Mouse (Mus musculus) kidney, adult 2 months (tissue): ENCODE data around the gene Miox. TPM values are rescaled to one million over a fixed set of nuclear protein-coding genes. Genes with fewer than 3 reads are reported as not detected.
A peak's percentile ranks its signal among the peaks of the same experiment; 100 is the strongest.

ENCODE experiments used
- DNase-seq: peaks from one replicate; pipeline ENCODE4 v3.0.0; 2021
- H3K27ac ChIP-seq: fragments of 200-500 bp; 2 replicates; pipeline ENCODE4 v1.5.1; 2012; ENCODE audit warnings: low read depth, low read length, control low read depth, inconsistent platforms; ENCODE audit not compliant: insufficient read depth
- H3K27me3 ChIP-seq: fragments of 200-500 bp; replicated peaks from 2 replicates; pipeline ENCODE4 v1.6.1; 2012; ENCODE audit warnings: mild to moderate bottlenecking, moderate library complexity, low read length, inconsistent platforms; ENCODE audit not compliant: control insufficient read depth, insufficient read depth
- H3K36me3 ChIP-seq: fragments of 200-500 bp; 2 replicates; pipeline ENCODE4 v1.6.1; 2012; ENCODE audit warnings: mild to moderate bottlenecking, moderate library complexity, low read length, inconsistent platforms; ENCODE audit not compliant: control insufficient read depth, insufficient read depth
- H3K4me1 ChIP-seq: fragments of 200-500 bp; 2 replicates; pipeline ENCODE4 v1.6.1; 2011; ENCODE audit warnings: low read length; ENCODE audit not compliant: control insufficient read depth, insufficient read depth
- H3K4me3 ChIP-seq: fragments of 200-500 bp; 2 replicates; pipeline ENCODE4 v1.5.1; 2011; ENCODE audit warnings: mild to moderate bottlenecking, low read depth, low read length, control low read depth; ENCODE audit not compliant: insufficient read depth
- CTCF ChIP-seq: fragments of 200-500 bp; conservative IDR thresholded peaks from 2 replicates; pipeline ENCODE4 v1.5.1; 2011; ENCODE audit warnings: low read depth, mild to moderate bottlenecking, control low read depth, low read length, moderate library complexity, mixed read lengths; ENCODE audit not compliant: insufficient read depth, insufficient read length
- POLR2A ChIP-seq: fragments of 200-500 bp; IDR thresholded peaks from one replicate; pipeline ENCODE4 v1.6.1; 2011; ENCODE audit warnings: low read depth, low read length, control low read depth
- WGBS: fragments of 180-500 bp; shearing (Covaris S2); methylation state at CpG from one replicate; pipeline ENCODE4 v1.1.7; 2018; 5-methylcytosine and 5-hydroxymethylcytosine counted together
- polyA plus RNA-seq: library from polyadenylated mRNA; depleted of rRNA; stranded (reverse); fragments of >200 nt; gene quantifications from 2 replicates; pipeline ENCODE4 v1.2.3, GENCODE M21; 2012

Gene Miox
- polyA plus RNA-seq, 1 experiment: 7,787 TPM

DNA sequence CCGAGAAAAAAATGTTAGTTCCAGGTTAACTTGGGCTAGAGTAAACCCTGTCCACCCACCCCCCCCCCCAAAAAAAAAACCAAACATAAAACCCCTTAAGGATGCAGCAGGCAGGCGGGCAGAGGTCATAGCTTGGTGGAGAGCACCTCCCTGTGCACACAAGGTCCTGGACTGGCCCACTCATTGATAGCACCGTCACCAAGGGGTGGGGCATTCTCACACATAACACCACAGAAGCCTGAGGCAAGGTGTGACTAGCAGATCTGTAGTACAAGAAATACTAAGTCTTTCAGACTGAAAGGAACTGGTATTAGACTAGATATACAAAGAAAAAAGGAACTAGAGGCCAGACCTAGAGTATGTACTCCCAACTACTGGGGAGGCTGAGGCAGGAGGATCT, 42.7 kb upstream of the Miox start:
- no peak overlapping the region for H3K27ac ChIP-seq
- no peaks in the 10 kb centered on the region; the same call in none of the 2 replicates for H3K36me3 ChIP-seq
- DNase-seq: no peak
- no peaks in the 10 kb centered on the region for H3K27me3 ChIP-seq
- H3K4me3 ChIP-seq: no peak overlapping the region
- H3K4me1 ChIP-seq: no peaks in the 10 kb centered on the region
- no peak for TF ChIP-seq POLR2A
- 86% methylated on average over 3 of the region's 3 CpGs for WGBS

DNA sequence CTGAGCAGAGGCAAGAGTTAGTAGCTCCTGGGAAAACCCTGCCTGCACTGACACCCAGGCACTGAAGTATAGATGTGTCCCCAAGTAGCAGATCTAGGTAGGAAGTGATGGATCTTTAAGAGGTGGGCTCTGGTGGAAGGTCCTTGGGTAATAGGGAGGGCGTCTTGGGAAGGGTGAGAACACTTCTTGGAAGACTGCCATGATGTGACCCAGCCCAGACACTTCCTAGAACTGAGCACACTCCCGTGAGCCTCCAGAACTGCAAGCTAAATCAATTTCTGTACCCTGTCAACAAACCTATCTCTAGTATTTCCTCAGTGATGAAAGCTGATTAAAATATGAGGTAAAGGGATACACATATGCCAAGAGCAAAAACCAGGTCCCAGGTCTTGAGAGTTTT, 41.4 kb upstream of the Miox start:
- no peak overlapping the region for H3K4me3 ChIP-seq
- TF ChIP-seq POLR2A: no peak
- no peaks in the 10 kb centered on the region for H3K4me1 ChIP-seq
- no peak overlapping the region for H3K27ac ChIP-seq
- no peaks in the 10 kb centered on the region; the same call in none of the 2 replicates for H3K36me3 ChIP-seq
- WGBS: 36% methylated on average over 2 of the region's 2 CpGs
- DNase-seq: no peak
- H3K27me3 ChIP-seq: no peaks in the 10 kb centered on the region

DNA sequence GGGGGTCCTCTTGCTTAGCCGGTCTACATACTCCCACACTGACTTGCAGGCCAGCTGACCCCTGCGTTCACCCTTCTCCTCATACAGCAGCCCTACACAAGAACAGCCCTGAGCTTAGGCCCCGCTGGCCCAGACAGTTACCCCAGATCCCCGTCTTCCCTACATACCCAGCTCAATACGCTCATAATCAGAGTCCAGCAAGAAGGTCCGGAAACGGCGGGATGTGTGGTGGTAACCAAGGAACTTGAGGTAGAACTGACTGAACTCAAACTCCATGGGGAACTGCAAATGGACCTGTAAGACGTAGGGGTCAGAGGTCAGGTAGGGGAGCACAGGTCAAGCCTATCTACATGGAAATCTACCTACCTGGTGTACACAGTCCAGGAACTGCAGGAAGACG, 40.4 kb upstream of the Miox start:
- no peaks in the 10 kb centered on the region for H3K4me1 ChIP-seq
- H3K4me3 ChIP-seq: no peak overlapping the region
- no peaks in the 10 kb centered on the region; the same call in none of the 2 replicates for H3K36me3 ChIP-seq
- H3K27ac ChIP-seq: no peak overlapping the region
- no peak for TF ChIP-seq POLR2A
- no peak for TF ChIP-seq CTCF
- no peak for DNase-seq
- WGBS: 90% methylated on average over 10 of the region's 10 CpGs
- H3K27me3 ChIP-seq: no peaks in the 10 kb centered on the region

DNA sequence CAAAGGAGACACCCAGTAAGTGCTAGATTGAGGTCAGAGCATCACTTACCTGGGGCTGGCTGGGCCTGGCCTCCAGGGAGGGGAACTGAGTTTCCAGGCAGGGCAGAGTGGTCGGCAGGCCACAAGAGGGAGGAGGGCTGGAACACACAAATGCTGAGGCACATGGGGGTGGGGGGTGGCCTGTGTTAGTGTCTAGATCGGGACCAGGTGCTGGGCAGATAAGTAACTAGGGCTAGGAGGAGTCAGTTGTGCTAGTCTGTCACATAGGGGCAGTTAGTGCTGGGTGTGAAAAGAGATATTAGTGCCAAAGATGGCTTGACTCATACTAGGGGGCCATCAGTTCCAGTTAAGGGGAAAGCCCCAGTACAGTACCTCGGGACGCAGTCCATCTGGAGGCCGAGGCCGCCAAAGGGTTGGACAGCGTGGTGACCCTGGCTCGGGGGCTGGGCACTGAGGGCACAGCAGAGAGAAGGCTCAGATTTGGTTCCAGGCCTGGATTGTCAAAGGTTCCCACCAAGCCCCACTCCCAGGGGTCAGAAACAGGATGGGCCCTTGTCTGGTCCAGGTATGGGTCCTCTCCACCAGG, 38.5 kb upstream of the Miox start:
- Histone ChIP-seq H3K27ac (no peak overlapping the region), H3K36me3 (no peaks in the 10 kb centered on the region; the same call in 1 of the 2 replicates), H3K4me1 (no peaks in the 10 kb centered on the region), H3K4me3 (no peak overlapping the region), H3K27me3 (no peaks in the 10 kb centered on the region)
- no peak for TF ChIP-seq CTCF
- TF ChIP-seq POLR2A: no peak
- DNase-seq: no peak
- WGBS: 74% methylated on average over 8 of the region's 8 CpGs

DNA sequence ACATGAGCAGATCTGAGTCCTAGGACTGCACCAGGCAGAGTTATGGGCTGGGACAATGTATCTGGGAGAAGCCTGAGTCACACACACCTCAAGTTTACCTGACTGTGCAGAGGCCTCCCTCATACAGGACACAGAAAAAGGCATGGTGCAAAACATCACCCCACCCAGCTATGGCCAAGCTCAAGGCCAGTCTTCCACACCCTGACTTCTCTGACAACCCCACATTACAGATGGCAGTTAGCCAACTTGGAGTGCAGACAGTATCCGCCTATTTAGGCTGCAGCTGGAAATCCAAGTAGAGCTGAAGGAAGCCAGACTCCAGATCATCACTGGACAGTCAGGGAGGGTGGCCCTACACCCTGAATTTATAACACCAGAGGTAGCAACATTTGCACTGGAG, 37.7 kb upstream of the Miox start:
- Histone ChIP-seq H3K4me3 (no peak overlapping the region), H3K27ac (no peak overlapping the region), H3K27me3 (no peaks in the 10 kb centered on the region), H3K36me3 (no peaks in the 10 kb centered on the region; the same call in 1 of the 2 replicates), H3K4me1 (no peaks in the 10 kb centered on the region)
- WGBS: 50% methylated on average over 1 of the region's 1 CpGs
- DNase-seq: peak; percentile 40
- no peak for TF ChIP-seq CTCF
- no peak for TF ChIP-seq POLR2A

DNA sequence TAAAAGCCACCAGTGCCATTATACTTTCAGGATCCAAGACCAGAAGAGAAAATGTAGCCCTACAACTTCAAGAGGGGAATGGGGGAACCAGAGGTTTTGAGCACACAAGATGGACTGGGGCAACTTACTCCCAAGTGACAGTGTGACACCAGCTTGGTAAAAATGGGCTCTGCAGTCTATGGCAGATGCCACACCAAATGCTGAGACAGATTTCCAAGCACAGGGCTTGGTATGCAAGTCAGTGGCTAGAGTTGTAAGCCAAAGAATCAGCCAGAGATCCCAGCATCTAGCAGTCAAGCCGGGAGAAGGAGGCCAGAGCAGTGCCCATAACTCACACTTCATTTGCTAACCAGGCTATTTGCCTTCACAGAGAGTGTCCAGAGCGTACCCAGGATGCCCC, 36.5 kb upstream of the Miox start:
- WGBS: 95% methylated on average over 2 of the region's 2 CpGs
- H3K4me3 ChIP-seq: no peak overlapping the region
- DNase-seq: no peak
- no peaks in the 10 kb centered on the region for H3K27me3 ChIP-seq
- H3K36me3 ChIP-seq: no peaks in the 10 kb centered on the region; the same call in none of the 2 replicates
- H3K4me1 ChIP-seq: no peaks in the 10 kb centered on the region
- H3K27ac ChIP-seq: no peak overlapping the region
- TF ChIP-seq CTCF: no peak
- TF ChIP-seq POLR2A: no peak

DNA sequence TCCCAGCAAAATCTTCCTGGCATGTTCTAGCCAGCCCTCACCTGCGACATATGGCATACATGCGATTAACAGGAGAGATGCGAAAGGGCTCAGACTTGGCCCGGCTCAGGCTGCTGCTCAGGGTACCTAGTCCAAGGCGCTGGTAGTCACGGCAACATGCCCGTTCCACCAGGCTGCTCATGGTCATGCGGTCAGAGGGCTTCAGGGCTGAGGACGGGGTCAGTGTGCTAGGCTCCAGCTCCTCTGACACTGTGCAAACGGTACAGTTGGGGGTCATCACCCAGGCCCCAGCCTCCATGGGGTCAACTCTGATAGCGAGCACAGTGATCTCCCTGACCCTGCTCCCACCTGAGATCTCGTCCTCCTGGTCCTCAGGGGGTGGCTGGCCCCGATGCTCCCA, 34.0 kb upstream of the Miox start:
- Histone ChIP-seq H3K4me3 (no peak overlapping the region), H3K4me1 (no peaks in the 10 kb centered on the region), H3K27ac (no peak overlapping the region), H3K36me3 (no peaks in the 10 kb centered on the region; the same call in none of the 2 replicates), H3K27me3 (no peaks in the 10 kb centered on the region)
- no peak for TF ChIP-seq CTCF
- TF ChIP-seq POLR2A: no peak
- WGBS: 63% methylated on average over 13 of the region's 13 CpGs
- peak; percentile 63 for DNase-seq
